Mouse (Mus musculus): ENCODE results near the gene Adgra3. TPM values are rescaled to one million over a fixed set of nuclear protein-coding genes. Genes with fewer than 3 reads are reported as not detected.

Adgra3 gene
- polyA plus RNA-seq, 2 experiments from 2014 or later = not detected

DNA sequence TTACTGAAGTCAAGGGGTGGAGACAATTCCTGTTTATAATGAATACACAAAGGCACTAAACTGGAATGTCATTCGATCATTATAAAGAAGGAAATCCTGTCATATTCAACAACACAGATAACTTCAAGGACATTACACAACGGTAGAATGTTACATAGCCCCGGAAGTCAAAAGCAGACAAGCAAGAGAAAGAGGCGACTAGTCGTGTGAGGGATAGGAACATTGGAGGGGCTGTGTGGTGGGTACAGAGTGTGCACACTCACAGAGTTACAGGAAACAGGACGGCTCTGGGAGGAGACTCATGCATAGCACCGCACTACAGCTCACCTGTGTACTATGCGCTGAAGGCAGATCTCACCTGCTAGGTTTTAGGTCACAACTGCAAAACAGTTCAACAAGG is 89.1 kb downstream of the Adgra3 start:
- no peak for ATAC-seq

- no peak for ATAC-seq
Measured at GRCm38 (mm10) chr5:49967726-49968125, 91.1 kb downstream of the Adgra3 start.

DNA sequence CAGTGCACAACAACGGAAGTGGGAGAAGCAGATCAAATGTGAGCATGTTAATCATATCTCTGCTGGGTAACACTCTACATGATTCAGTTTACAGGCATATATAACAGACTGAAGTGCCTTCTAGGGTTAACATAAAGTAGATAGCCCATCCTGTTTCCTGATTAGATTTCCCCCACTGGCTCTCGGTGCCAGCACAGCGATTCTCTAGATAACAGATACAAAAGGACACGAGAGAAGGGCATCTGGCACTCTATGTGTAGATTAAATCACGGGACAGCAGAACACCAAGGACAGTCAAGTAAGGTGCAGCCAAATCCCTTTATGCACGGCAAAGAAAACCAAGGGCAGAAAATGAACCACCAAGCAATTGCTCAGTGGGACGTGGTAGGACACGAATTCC is 93.0 kb downstream of the Adgra3 start:
- ATAC-seq = no peak

- no peak for ATAC-seq
Measured at GRCm38 (mm10) chr5:49961478-49962431, 97.1 kb downstream of the Adgra3 start.

DNA sequence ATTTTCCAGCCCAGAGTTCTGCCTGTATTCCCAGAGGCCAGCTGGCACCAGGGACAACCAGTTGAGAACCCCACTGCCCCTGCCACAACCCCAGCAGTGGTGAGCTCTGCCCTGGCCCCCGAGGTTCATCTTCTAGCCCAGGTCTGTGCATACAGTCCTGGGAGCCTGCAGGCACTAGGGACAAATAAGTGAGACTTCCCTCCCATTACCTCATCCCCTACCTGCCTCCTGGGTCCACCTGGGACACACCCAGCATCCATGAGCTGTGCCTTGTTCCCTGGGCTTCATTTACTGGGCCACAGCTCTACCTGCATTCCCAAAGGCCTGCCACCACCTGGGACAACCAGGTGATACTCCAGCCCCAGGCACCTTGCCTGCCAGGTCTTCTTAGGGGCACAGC is 122.5 kb downstream of the Adgra3 start:
- no peak for ATAC-seq

GRCm38 (mm10) chr5:49924712-49925111 is 134.1 kb downstream of the Adgra3 start:
- ATAC-seq = no peak

DNA sequence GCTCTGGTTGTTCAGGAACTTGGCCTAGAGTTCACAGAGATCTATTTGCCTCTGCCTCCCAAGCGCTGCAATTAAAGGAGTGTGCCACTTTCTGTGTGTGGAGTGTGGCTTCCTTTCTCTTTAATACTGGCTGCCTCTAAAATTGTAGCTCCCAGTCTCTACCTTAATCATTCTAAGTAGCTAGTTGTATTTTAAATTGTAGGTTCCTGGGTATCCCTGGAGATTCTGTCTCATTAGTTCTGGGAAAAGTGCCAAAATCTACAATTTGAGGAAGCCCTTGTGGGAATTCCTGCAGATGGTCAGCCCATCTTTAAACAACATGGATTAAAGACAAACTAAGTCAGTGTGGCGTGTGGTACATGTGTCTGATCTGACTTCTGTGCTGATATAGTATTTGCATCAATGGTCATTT is 143.1 kb downstream of the Adgra3 start:
- ATAC-seq = no peak
